Mouse (Mus musculus) CD4-positive, CD25-positive, alpha-beta regulatory T cell, adult 2 months (primary cell): ENCODE measurements around the gene Elp6.
"Not testable (repeated sequence)": the region's sequence is repeated elsewhere in the genome, so short reads cannot be mapped to it uniquely, and the experiment has no call there.

Experiments used
- DNase-seq: peaks from one replicate; pipeline ENCODE4 v3.0.0-alpha.2; 2012; ENCODE audit warnings: low read depth, low spot score

Gene Elp6

GRCm38 (mm10) chr9:110315904-110316303, 10.9 kb downstream of the Elp6 start:
- DNase-seq, result no peak

- no peak for DNase-seq
These were observed 11.5 kb downstream of the Elp6 start for GRCm38 (mm10) chr9:110316503-110316902.

DNA sequence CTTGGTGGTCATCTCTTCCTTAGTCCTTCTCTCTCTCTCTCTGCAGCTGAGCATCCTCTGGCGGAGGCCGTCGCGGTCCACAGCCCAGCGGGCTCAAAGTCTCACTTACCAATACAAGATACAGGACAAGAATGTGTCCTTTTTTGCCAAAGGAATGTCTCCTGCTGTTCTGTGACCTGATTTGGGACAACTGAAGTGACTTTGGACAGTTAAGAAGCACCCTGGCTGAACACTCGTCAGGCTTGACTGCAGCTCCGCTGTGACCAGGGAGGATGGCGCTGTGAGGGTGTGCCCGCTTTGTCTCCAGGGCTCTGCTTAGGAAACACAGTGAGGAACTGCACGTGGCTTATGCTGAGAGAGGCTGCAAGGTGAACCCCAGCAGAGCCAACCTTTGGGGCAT, 15.8 kb downstream of the Elp6 start:
- no peak for DNase-seq

GRCm38 (mm10) chr9:110322972-110323371, 18.0 kb downstream of the Elp6 start:
- DNase-seq, result no peak

- DNase-seq, result no peak
These were observed 19.2 kb downstream of the Elp6 start for GRCm38 (mm10) chr9:110324181-110324580.

DNA sequence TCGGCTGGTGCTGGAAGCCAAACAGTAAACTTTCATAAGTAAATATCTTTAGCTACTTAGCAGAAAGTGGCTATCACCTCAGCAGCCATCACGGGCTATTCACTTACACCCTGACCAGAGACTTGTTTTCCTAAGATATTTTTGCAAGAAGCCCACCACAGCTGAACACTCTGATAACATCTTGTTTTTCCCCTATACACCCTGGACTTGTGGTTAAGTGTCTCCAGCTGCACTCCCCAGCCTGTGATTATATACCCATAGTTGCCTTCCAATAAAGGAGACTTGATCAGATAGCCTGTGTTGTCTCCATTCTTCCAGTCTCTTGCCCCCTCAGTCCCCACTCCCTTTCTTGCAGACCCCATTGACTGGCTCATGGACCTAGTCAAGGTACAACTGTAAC, 23.2 kb downstream of the Elp6 start:
- DNase-seq, result no peak

DNA sequence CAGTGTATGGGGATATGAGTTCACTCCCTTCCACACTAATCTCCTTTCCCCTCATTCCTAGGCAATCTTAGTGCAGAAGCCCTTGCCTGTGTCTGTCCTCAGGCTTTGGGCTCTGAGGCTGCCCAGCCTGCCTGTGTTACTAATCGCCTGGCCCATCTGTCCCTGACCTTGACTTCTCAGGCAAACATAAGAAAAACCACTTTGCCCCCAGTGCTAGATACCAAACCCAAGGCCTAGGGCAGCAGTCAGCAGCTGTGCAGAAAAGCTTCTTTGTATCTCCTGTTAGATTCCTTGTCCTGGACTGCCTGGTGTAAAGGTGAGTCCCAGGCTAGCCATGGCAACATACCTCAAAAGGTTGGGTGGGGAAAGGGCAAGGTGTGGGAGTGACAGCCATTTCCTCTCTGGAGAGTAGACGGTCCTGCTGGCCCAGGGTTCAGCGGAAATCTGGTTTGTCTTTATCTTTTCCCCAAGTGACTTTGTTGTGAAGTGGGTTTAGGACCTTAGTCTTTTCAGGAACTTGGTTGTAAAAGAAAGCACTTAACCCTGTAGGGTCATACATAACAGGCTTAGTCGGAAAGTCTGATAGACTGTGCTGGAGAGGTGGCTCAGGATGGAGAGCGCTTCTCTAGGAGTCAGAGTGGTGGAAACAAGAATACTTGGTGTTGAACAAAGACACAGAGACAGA, 24.1 kb downstream of the Elp6 start:
- DNase-seq, result peak; percentile 37

GRCm38 (mm10) chr9:110329655-110330054, 24.7 kb downstream of the Elp6 start:
- peak; percentile 66 for DNase-seq

- DNase-seq, result no peak
These were observed 25.4 kb downstream of the Elp6 start for GRCm38 (mm10) chr9:110330341-110330740.

DNA sequence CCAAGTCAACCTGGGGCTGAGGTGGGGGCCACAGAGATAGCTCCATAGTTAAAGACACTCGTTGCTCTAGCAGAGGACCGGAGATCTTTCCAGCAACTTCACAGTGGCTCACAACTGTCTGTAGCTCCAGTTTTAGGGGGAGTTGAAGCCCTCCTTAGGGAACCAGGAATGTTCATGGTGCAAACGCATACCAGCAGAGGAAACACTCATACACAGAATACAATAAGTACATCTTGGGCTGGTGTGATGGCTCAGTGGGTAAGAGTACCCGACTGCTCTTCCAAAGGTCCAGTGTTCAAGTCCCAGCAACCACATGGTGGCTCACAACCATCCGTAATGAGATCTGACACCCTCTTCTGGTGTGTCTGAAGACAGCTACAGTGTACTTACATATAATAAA, 25.9 kb downstream of the Elp6 start:
- DNase-seq, result not testable (repeated sequence)

DNA sequence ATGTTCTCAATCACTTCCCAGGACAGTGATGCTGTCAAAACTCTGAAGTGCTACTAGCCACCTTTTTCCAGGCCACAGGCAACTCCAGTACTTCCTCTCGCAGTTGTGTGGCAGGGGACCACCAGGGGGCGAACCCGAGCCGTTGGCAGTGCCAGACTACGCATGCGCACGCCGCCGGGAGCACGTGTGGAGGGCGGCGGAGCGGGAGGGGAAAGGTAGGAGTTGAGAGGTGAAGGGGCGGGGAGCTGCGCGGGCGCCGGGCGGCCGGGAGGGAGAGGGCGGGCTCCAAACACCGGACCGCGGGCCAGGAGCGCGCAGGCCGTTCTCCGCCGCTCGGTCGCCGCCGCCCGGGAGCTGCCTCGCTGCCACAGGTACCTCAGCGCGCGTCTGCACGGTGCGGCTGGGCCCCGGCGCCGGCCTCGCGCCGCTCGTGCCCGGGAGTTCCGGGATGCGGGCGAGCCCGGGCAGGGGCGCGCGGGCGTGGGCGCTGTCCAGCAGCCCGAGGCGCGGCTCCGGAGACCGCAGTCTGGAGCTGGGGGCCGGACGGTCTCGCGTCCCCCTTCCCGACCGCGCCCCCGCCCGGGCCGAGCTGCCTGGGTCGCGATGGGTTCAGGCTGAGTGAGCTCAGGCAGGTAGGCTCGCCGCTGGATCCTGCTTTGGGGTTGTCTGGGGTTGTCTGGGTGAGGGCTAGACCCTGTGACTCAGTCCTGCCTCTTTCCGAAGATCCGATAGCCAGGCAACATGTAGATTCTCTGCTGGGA, 28.3 kb downstream of the Elp6 start, which contains the start of gene Scap:
Gene Scap (plus strand): TSS at position 154 of the 761 bp plus-strand sequence.
- peak; percentile 98 for DNase-seq

DNA sequence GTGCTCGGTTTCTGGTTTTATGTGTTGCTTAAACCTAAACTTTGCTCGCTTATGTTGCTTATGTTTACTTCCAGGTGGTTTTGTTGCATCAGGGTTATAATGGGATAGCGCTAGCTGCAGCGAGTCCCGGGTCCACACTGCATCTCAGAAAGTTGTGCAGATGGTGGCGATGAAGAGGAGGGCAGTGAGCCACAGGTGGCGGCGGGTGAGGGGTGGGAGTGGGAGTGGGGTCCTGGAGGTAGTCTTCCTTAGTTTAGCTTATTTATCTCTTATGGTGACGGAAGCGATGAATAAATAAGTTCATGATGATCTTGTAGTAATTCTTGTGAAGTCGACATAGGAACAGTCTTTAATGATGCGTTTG, 28.9 kb downstream of the Elp6 start:
- no peak for DNase-seq

- DNase-seq, result no peak
These were observed 29.9 kb downstream of the Elp6 start for GRCm38 (mm10) chr9:110334849-110335248.

GRCm38 (mm10) chr9:110340037-110340750, 35.2 kb downstream of the Elp6 start:
- DNase-seq, result no peak

GRCm38 (mm10) chr9:110342008-110342407, 37.0 kb downstream of the Elp6 start:
- DNase-seq, result no peak

DNA sequence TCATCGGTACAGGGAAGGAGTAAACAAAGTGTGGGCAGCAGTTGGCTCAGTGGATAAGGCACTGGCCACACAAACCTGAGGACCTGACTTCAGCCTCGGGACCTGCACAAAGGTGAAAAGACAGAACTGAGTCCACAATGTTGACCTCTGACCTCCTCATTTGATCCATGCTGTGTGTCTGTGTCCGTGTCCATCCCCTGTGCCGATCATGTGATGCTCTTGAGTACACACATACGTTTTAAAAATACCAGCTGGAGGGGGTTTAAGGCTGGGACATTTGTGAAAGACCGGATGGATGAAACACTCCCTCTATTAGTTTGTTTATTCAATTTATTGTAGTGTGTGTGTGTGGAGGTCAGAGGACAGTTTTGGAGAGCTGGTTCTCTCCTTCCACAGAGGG, 38.8 kb downstream of the Elp6 start:
- no peak for DNase-seq

DNA sequence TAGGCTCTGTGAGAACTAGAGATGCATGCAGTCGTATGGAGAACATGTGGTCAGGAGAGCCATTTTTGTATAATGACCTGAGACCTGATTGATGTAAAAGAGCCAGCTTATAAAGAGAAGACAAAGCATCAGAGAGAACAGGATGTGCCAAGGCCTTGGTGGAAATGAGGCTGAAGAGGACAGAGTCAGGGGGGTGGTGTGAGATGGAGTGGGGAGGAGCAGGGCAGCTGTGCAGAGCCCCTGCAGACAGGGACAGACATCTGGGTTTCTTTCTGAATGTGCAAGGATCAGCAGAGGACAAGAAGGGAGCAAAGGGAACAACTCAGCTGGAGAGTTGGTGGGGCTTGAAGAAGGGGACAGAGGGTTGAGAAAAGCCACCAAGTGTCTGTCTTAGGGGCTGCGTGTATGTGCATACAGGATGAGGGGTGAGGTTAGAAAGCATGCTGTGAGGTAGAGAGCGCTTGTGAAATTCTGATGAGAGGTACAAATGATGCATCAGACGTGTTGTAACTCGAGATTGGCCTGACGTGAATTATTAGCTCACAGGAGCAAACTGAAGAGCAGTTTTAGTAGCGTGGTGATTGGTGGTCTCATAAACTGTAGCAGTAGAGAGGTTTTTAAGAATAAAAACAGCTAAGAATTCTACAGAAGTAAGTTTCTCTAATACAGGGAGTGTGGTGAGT, 40.2 kb downstream of the Elp6 start:
- DNase-seq, result no peak

- DNase-seq, result no peak
These were observed 43.9 kb downstream of the Elp6 start for GRCm38 (mm10) chr9:110348899-110349298.

- DNase-seq, result no peak
These were observed 45.2 kb downstream of the Elp6 start for GRCm38 (mm10) chr9:110350188-110350587.

GRCm38 (mm10) chr9:110350612-110351011, 45.6 kb downstream of the Elp6 start:
- DNase-seq, result no peak

- DNase-seq, result no peak
These were observed 46.4 kb downstream of the Elp6 start for GRCm38 (mm10) chr9:110351350-110351749.
